Mouse (Mus musculus): ENCODE measurements around the gene Nelfcd. TPM values are rescaled to one million over a fixed set of nuclear protein-coding genes. Genes with fewer than 3 reads are reported as not detected.

The Nelfcd gene
- total RNA-seq, 4 experiments from 2014 or later, result 18.7 to 23.3 (median 19.6) TPM

- no peak for DNase-seq (ENCODE audit: low spot score in 2 of 2)
Observed at GRCm38 (mm10) chr2:174436916-174437696, 21.5 kb downstream of the Nelfcd start.

- no peak for DNase-seq (ENCODE audit: low spot score in 2 of 2)
Observed at GRCm38 (mm10) chr2:174437697-174437982, 22.0 kb downstream of the Nelfcd start.

- DNase-seq (ENCODE audit: low spot score in 2 of 2), result no peak
Observed at GRCm38 (mm10) chr2:174438181-174438580, 22.6 kb downstream of the Nelfcd start.

- DNase-seq (ENCODE audit: low spot score in 2 of 2), result peak; percentile 62 to 72
Observed at GRCm38 (mm10) chr2:174438737-174439449, 23.3 kb downstream of the Nelfcd start, which contains the start of gene Ctsz. Ctsz (minus strand) TSS chr2:174439039.

GRCm38 (mm10) chr2:174439450-174439838 is 23.8 kb downstream of the Nelfcd start:
- DNase-seq (ENCODE audit: low spot score in 2 of 2), result no peak

- DNase-seq (ENCODE audit: low spot score in 2 of 2), result no peak
Observed at GRCm38 (mm10) chr2:174439961-174440360, 24.4 kb downstream of the Nelfcd start.

- no peak for DNase-seq (ENCODE audit: low spot score in 2 of 2)
Observed at GRCm38 (mm10) chr2:174441898-174442297, 26.3 kb downstream of the Nelfcd start.

GRCm38 (mm10) chr2:174442460-174442859 is 26.9 kb downstream of the Nelfcd start:
- peak in 1 of 2 experiments; percentile 24 for DNase-seq (ENCODE audit: low spot score in 2 of 2)

GRCm38 (mm10) chr2:174443046-174443445 is 27.4 kb downstream of the Nelfcd start:
- DNase-seq (ENCODE audit: low spot score in 2 of 2), result no peak

- no peak for DNase-seq (ENCODE audit: low spot score in 2 of 2)
Observed at GRCm38 (mm10) chr2:174444359-174444758, 28.8 kb downstream of the Nelfcd start.

- no peak for DNase-seq (ENCODE audit: low spot score in 2 of 2)
Observed at GRCm38 (mm10) chr2:174445018-174445417, 29.4 kb downstream of the Nelfcd start.

- no peak for DNase-seq (ENCODE audit: low spot score in 2 of 2)
Observed at GRCm38 (mm10) chr2:174446492-174446891, 30.9 kb downstream of the Nelfcd start.

- DNase-seq (ENCODE audit: low spot score in 2 of 2), result no peak
Observed at GRCm38 (mm10) chr2:174446905-174447304, 31.3 kb downstream of the Nelfcd start.

- DNase-seq (ENCODE audit: low spot score in 2 of 2), result no peak
Observed at GRCm38 (mm10) chr2:174448405-174448804, 32.8 kb downstream of the Nelfcd start.

- no peak for DNase-seq (ENCODE audit: low spot score in 2 of 2)
Observed at GRCm38 (mm10) chr2:174450353-174450752, 34.7 kb downstream of the Nelfcd start, which contains the start of gene Tubb1. Tubb1 (plus strand) TSS chr2:174450695.

GRCm38 (mm10) chr2:174453681-174454080 is 38.1 kb downstream of the Nelfcd start:
- no peak for DNase-seq (ENCODE audit: low spot score in 2 of 2)

GRCm38 (mm10) chr2:174459365-174459764 is 43.8 kb downstream of the Nelfcd start:
- no peak for DNase-seq (ENCODE audit: low spot score in 2 of 2)

GRCm38 (mm10) chr2:174463370-174463769 is 47.8 kb downstream of the Nelfcd start:
- no peak for DNase-seq (ENCODE audit: low spot score in 2 of 2)

- DNase-seq (ENCODE audit: low spot score in 2 of 2), result peak; percentile 92 to 96
Observed at GRCm38 (mm10) chr2:174463789-174464523, 48.4 kb downstream of the Nelfcd start, which contains the start of gene Atp5e. Atp5e (minus strand) TSS chr2:174464105.

- no peak for DNase-seq (ENCODE audit: low spot score in 2 of 2)
Observed at GRCm38 (mm10) chr2:174470333-174470732, 54.7 kb downstream of the Nelfcd start.

GRCm38 (mm10) chr2:174470786-174471405 is 55.3 kb downstream of the Nelfcd start:
- DNase-seq (ENCODE audit: low spot score in 2 of 2), result no peak

All from gastrocnemius, adult 8-10 months (tissue).